ENCODE assay signal across 24 mouse cellular contexts in genomic region chr10:125989890-125990289, GRCm38 (mm10). TPM values are rescaled to one million over a fixed set of nuclear protein-coding genes. Genes with fewer than 3 reads are reported as not detected.
DNase-seq lines count a peak whose midpoint lies in the region; ATAC-seq lines count a peak whose summit lies in the region.
"Had no signal": no experiment of that assay in that cellular context is flagged by ENCODE, and none has a peak within 500 bp of the region (broad histone marks: within the 10 kb centered on the region; RNA-seq: fewer than 3 reads in every experiment).

No protein-coding gene starts in this region.

- no peaks in the 10 kb centered on the region for H3K4me1 ChIP-seq in heart, embryonic 11.5 days (ENCODE audit: control insufficient read depth, insufficient read depth, low read length)
- no peaks in the 10 kb centered on the region for H3K4me1 ChIP-seq in midbrain, embryonic 14.5 days (ENCODE audit: control insufficient read depth, insufficient read depth, low read length)
- peaks cover 2% of the 10 kb centered on the region; the same call in 1 of the 2 replicates for H3K4me1 ChIP-seq in midbrain, embryonic 11.5 days (ENCODE audit: control insufficient read depth, insufficient read depth, low read length)
- peaks cover 76% of the 10 kb centered on the region for H3K4me1 ChIP-seq in limb, embryonic 10.5 days
- peaks cover 16% of the 10 kb centered on the region for H3K4me1 ChIP-seq in kidney, embryonic 16.5 days (ENCODE audit: insufficient read depth, low read length)
- H3K4me1 ChIP-seq: heart, embryonic 15.5 days had no signal

- peak; percentile 59 for DNase-seq in heart, adult 11 months
- peak; percentile 17 for DNase-seq in midbrain, embryonic 14.5 days
- no peak for DNase-seq in midbrain, embryonic 11.5 days (ENCODE audit: low spot score, missing footprints)
- DNase-seq in limb, embryonic 10.5 days (ENCODE audit: low spot score), result no peak
- DNase-seq in lung, postnatal 36 days, result no peak
- DNase-seq: adrenal gland, adult 8-10 months; B cell, adult 2 months; cerebellum, adult 11-12 months; cerebellum, postnatal 25 days; gastrocnemius, postnatal 10 days; heart, adult 2 months; heart, postnatal 4 days; kidney, adult 11 months; right cerebral cortex, adult 18-20 months had no signal

- no peak overlapping the region for H3K27ac ChIP-seq in heart, embryonic 11.5 days (ENCODE audit: low read depth, low read length)
- no peak overlapping the region for H3K27ac ChIP-seq in midbrain, embryonic 14.5 days (replicated peaks; ENCODE audit: low read depth, low read length)
- no peak overlapping the region for H3K27ac ChIP-seq in midbrain, embryonic 11.5 days (ENCODE audit: low read depth, low read length)
- peak overlapping the region; percentile 59; the same call in 1 of the 2 replicates for H3K27ac ChIP-seq in limb, embryonic 10.5 days
- no peak overlapping the region for H3K27ac ChIP-seq in kidney, embryonic 16.5 days (ENCODE audit: low read length)
- H3K27ac ChIP-seq: heart, adult 2 months; heart, embryonic 15.5 days; kidney, postnatal 0 days; liver, embryonic 14.5 days; lung, embryonic 15.5 days; midbrain, embryonic 12.5 days; neural tube, embryonic 13.5 days; stomach, postnatal 0 days had no signal

- WGBS in heart, embryonic 11.5 days (ENCODE audit: insufficient replicate concordance), result 74% methylated on average over 7 of the region's 7 CpGs
- 69% methylated on average over 7 of the region's 7 CpGs for WGBS in midbrain, embryonic 14.5 days
- 83% methylated on average over 7 of the region's 7 CpGs for WGBS in midbrain, embryonic 11.5 days
- WGBS in limb, embryonic 10.5 days, result 61% methylated on average over 7 of the region's 7 CpGs
- 75% methylated on average over 7 of the region's 7 CpGs for WGBS in kidney, embryonic 16.5 days

- no peak overlapping the region for H3K4me2 ChIP-seq in heart, embryonic 11.5 days
- no peak overlapping the region for H3K4me2 ChIP-seq in midbrain, embryonic 14.5 days (ENCODE audit: low read length)
- H3K4me2 ChIP-seq in midbrain, embryonic 11.5 days, result no peak overlapping the region
- H3K4me2 ChIP-seq in kidney, embryonic 16.5 days (replicated peaks; ENCODE audit: low read depth, low read length), result no peak overlapping the region
- H3K4me2 ChIP-seq: heart, embryonic 15.5 days; lung, embryonic 15.5 days; midbrain, embryonic 12.5 days; neural tube, embryonic 13.5 days had no signal

- H3K9ac ChIP-seq in heart, embryonic 11.5 days (ENCODE audit: low read depth, low read length), result no peak overlapping the region
- no peak overlapping the region for H3K9ac ChIP-seq in midbrain, embryonic 14.5 days (replicated peaks; ENCODE audit: low read length)
- H3K9ac ChIP-seq in midbrain, embryonic 11.5 days (ENCODE audit: low read length), result no peak overlapping the region
- H3K9ac ChIP-seq in kidney, embryonic 16.5 days (replicated peaks; ENCODE audit: low read length), result no peak overlapping the region
- H3K9ac ChIP-seq: heart, embryonic 15.5 days; liver, embryonic 14.5 days; lung, embryonic 15.5 days; midbrain, embryonic 12.5 days; neural tube, embryonic 13.5 days had no signal

- no peak overlapping the region for H3K4me3 ChIP-seq in heart, embryonic 11.5 days (ENCODE audit: low read depth, low read length)
- no peak overlapping the region for H3K4me3 ChIP-seq in midbrain, embryonic 14.5 days (replicated peaks; ENCODE audit: low read depth, low read length)
- H3K4me3 ChIP-seq in midbrain, embryonic 11.5 days (ENCODE audit: low read depth, low read length), result no peak overlapping the region
- no peak overlapping the region for H3K4me3 ChIP-seq in limb, embryonic 10.5 days
- H3K4me3 ChIP-seq in kidney, embryonic 16.5 days (ENCODE audit: low read length), result no peak overlapping the region
- H3K4me3 ChIP-seq: heart, adult 2 months; heart, embryonic 15.5 days; lung, embryonic 15.5 days; midbrain, embryonic 12.5 days; neural tube, embryonic 13.5 days had no signal

- no peak for ATAC-seq in heart, embryonic 11.5 days (replicated peaks; ENCODE audit: insufficient number of reproducible peaks, low FRiP score, low TSS enrichment)
- no peak for ATAC-seq in midbrain, embryonic 14.5 days (ENCODE audit: low FRiP score, low TSS enrichment)
- ATAC-seq in midbrain, embryonic 11.5 days (ENCODE audit: low FRiP score), result no peak
- ATAC-seq in kidney, embryonic 16.5 days (ENCODE audit: low FRiP score, low TSS enrichment), result no peak
- ATAC-seq: hindbrain, embryonic 16.5 days had no signal

- H3K9me3 ChIP-seq in heart, embryonic 11.5 days (replicated peaks; ENCODE audit: control insufficient read depth, low read length), result no peaks in the 10 kb centered on the region
- no peaks in the 10 kb centered on the region for H3K9me3 ChIP-seq in midbrain, embryonic 14.5 days (ENCODE audit: control insufficient read depth, low read length)
- H3K9me3 ChIP-seq in midbrain, embryonic 11.5 days (ENCODE audit: control insufficient read depth, low read length), result no peaks in the 10 kb centered on the region
- H3K9me3 ChIP-seq in limb, embryonic 10.5 days (replicated peaks), result no peaks in the 10 kb centered on the region
- H3K9me3 ChIP-seq in kidney, embryonic 16.5 days (ENCODE audit: low read length), result no peaks in the 10 kb centered on the region
- H3K9me3 ChIP-seq: heart, embryonic 15.5 days; lung, embryonic 15.5 days; midbrain, embryonic 12.5 days; neural tube, embryonic 13.5 days had no signal

- H3K36me3 ChIP-seq in heart, embryonic 11.5 days (ENCODE audit: control insufficient read depth, insufficient read depth, low read length), result no peaks in the 10 kb centered on the region
- H3K36me3 ChIP-seq in midbrain, embryonic 14.5 days (ENCODE audit: control insufficient read depth, insufficient read depth, low read length), result no peaks in the 10 kb centered on the region
- no peaks in the 10 kb centered on the region for H3K36me3 ChIP-seq in midbrain, embryonic 11.5 days (ENCODE audit: control insufficient read depth, insufficient read depth, low read length)
- peaks cover 71% of the 10 kb centered on the region for H3K36me3 ChIP-seq in limb, embryonic 10.5 days
- peaks cover 27% of the 10 kb centered on the region for H3K36me3 ChIP-seq in kidney, embryonic 16.5 days (ENCODE audit: insufficient read depth, low read length)
- H3K36me3 ChIP-seq: heart, embryonic 15.5 days; neural tube, embryonic 13.5 days had no signal

- no peaks in the 10 kb centered on the region for H3K27me3 ChIP-seq in heart, embryonic 11.5 days (ENCODE audit: control insufficient read depth, insufficient read depth, low read length)
- no peaks in the 10 kb centered on the region for H3K27me3 ChIP-seq in midbrain, embryonic 14.5 days (ENCODE audit: control insufficient read depth, insufficient read depth, low read length)
- no peaks in the 10 kb centered on the region for H3K27me3 ChIP-seq in midbrain, embryonic 11.5 days (ENCODE audit: control insufficient read depth, insufficient read depth, low read length)
- H3K27me3 ChIP-seq in limb, embryonic 10.5 days (ENCODE audit: low read depth, poor library complexity, severe bottlenecking), result no peaks in the 10 kb centered on the region
- H3K27me3 ChIP-seq in kidney, embryonic 16.5 days (ENCODE audit: insufficient read depth, low read length), result no peaks in the 10 kb centered on the region
- H3K27me3 ChIP-seq: heart, embryonic 15.5 days; lung, embryonic 15.5 days; midbrain, embryonic 12.5 days; neural tube, embryonic 13.5 days had no signal

RNA-seq across cellular contexts. Expression of gene Lrig3, which starts 23.9 kb away (rescaled TPM):
- polyA plus RNA-seq in heart, embryonic 11.5 days (2014; fragmentation: Nextera tagmentation; extraction: Ambion mirVana), result 2.4 and 2.6 TPM in 2 replicates
- polyA plus RNA-seq in midbrain, embryonic 14.5 days (2014; fragmentation: Nextera tagmentation; extraction: Ambion mirVana), result 2.4 and 5.5 TPM in 2 replicates
- polyA plus RNA-seq in midbrain, embryonic 11.5 days (2014; fragmentation: Nextera tagmentation; extraction: Ambion mirVana), result 9.2 and 9.5 TPM in 2 replicates
- polyA plus RNA-seq in limb, embryonic 10.5 days (2016; fragmentation: Nextera tagmentation; extraction: Ambion mirVana), result 31.6 and 49.9 TPM in 2 replicates
- polyA plus RNA-seq in kidney, embryonic 16.5 days (2015; fragmentation: Nextera tagmentation; extraction: Ambion mirVana), result 18.1 and 22.7 TPM in 2 replicates

Comparison
In these comparisons a context has a peak if more than half of its experiments do, and no peak if none do; other contexts are left out.
1. DNase-seq: peak in heart, adult 11 months (single experiment) and midbrain, embryonic 14.5 days (single experiment); none in midbrain, embryonic 11.5 days (single experiment), limb, embryonic 10.5 days (single experiment) and lung, postnatal 36 days (single experiment).